Mouse (Mus musculus) stomach, postnatal 0 days (tissue): ENCODE results near the gene Slmap.
A peak's percentile ranks its signal among the peaks of the same experiment; 100 is the strongest.

Experiments
- CTCF ChIP-seq: IDR thresholded peaks from 2 replicates; pipeline ENCODE4 v1.5.1; 2016; ENCODE audit warnings: antibody characterized with exemption, low read depth, mild to moderate bottlenecking, moderate library complexity
- EP300 ChIP-seq: optimal IDR thresholded peaks from 2 replicates; pipeline ENCODE3; 2016; ENCODE audit warnings: antibody characterized with exemption

GRCm38 (mm10) chr14:26441041-26441812 is 93.5 kb downstream of the Slmap start:
- peak; percentile 37 for TF ChIP-seq EP300
- TF ChIP-seq CTCF = no peak
